Mouse (Mus musculus): Measurements from ENCODE around the gene Ccdc126. TPM values are rescaled to one million over a fixed set of nuclear protein-coding genes. Genes with fewer than 3 reads are reported as not detected.

Ccdc126 gene
- polyA plus RNA-seq, 1 experiment from 2014 or later, result 19.1 TPM

DNA sequence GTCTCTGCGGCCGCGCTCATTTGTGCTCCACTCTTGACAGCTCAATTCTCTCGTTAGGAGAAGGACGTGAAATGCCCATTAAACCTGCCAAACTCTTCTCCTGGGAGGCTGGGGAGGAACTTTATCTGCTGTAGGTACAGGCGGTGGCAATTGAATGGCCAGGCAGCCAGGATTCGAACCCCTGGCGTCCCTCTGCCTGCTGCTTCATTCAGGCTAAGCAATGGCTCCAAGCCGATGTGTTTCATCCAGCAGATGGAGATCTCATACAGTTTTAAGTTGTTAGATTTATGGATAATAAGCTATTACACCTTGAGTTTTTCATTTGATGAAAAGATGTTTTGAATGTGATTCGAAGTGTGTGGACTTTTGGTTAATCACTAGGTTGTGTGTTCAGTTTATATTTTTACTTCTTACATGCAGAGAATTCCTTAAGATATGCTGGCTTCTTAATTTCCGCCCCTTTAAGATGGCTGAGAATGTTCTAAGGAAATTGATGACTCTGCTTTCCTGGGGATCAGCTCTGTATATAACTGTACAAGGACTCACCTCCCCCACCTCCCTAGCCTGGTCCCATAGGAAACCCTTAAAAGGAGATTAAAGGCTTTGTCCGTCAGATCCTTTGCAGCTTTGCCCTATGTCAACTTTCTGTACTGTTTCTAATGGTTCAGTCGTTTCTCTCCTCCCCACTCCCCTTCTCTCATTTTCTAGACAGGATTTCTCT, 681 bp downstream of the Ccdc126 start:
- in situ Hi-C loops (cut with MboI; ENCODE audit: low pct_unique_long_range_greater_than_20kb), result loop anchor here (5.0 kb wide), 1 partner anchor 52 kb away; no protein-coding TSS in a partner anchor
- DNase-seq (ENCODE audit: low read depth, low spot score) (no peak), ATAC-seq (no peak)
- TF ChIP-seq CTCF (IDR thresholded peaks at IDR 0.05), result no peak
- no peaks in the 10 kb centered on the region for H3K27me3 ChIP-seq
- POLR2A ChIA-PET, result no interaction called here
- CTCF ChIA-PET, result interaction anchor here (0.8 to 2.5 kb wide), 9 partner anchors 10 to 77 kb away, joined by 3 to 11 read pairs (median 4); no protein-coding TSS in a partner anchor

DNA sequence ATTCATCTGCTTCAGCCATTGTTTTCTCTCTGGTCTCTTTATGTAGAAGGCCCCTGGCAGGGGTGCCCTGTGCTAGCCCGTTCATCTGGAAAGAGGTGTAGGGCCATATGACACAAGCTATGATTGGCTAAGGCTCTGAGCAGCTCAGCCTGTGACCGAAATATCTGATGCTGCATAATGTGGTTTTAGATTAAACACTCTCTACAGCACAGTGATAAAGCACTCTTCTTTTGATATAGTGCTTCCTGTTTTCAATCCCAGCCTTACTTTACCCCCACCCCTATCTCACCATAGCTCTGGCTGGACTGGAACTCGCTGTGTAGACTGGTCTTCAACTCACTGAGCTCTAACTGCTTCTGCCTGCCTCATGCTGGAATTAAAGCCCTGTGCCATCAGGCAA, 2.3 kb downstream of the Ccdc126 start:
- TF ChIP-seq CTCF (IDR thresholded peaks at IDR 0.05), result no peak
- ChIA-PET POLR2A (interaction anchor here (0.6 kb wide), 1 partner anchor 180 kb away, joined by 3 read pairs; no protein-coding TSS in a partner anchor), CTCF (interaction anchor here (1.2 to 2.5 kb wide), 3 partner anchors 31 to 54 kb away, joined by 3 to 9 read pairs (median 4); no protein-coding TSS in a partner anchor)
- DNase-seq (ENCODE audit: low read depth, low spot score) (no peak), ATAC-seq (no peak)
- in situ Hi-C loops (cut with MboI; ENCODE audit: low pct_unique_long_range_greater_than_20kb), result loop anchor here (5.0 kb wide), 1 partner anchor 54 kb away; no protein-coding TSS in a partner anchor
- no peaks in the 10 kb centered on the region for H3K27me3 ChIP-seq

DNA sequence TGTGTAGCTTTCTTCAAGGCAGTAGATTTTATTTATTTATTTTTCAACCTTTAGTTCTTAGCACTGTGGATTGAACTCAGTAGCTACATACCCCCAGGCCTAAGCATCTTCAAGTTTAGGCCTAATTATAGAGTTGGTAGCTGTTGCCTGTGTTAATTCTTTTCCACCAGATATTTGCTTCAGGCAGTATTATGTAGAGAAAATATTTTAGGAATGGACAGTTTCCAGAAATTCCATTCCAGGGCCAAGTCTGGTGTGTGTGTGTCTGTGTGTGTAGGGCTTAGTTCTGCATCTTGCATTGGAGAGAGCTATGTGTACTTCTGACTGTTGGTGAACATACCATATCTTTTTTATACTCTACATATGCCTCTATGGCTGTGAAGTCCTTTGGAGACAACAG, 3.0 kb downstream of the Ccdc126 start:
- no peak for DNase-seq (ENCODE audit: low read depth, low spot score)
- TF ChIP-seq CTCF (IDR thresholded peaks at IDR 0.05), result no peak
- CTCF ChIA-PET, result no interaction called here

GRCm38 (mm10) chr6:49322986-49323385, 3.9 kb downstream of the Ccdc126 start:
- in situ Hi-C loops (cut with MboI; ENCODE audit: low pct_unique_long_range_greater_than_20kb), result loop anchor here (5.0 kb wide), 1 partner anchor 56 kb away; no protein-coding TSS in a partner anchor
- DNase-seq (ENCODE audit: low read depth, low spot score) (no peak), ATAC-seq (no peak)
- ChIA-PET CTCF (interaction anchor here (1.7 kb wide), 1 partner anchor 9 kb away, joined by 3 read pairs; no protein-coding TSS in a partner anchor), POLR2A (interaction anchor here (1.4 kb wide), 1 partner anchor 44 kb away, joined by 4 read pairs; the partner anchor contains the start of gene Fam221a)
- H3K27me3 ChIP-seq, result no peaks in the 10 kb centered on the region
- TF ChIP-seq CTCF (IDR thresholded peaks at IDR 0.05), result no peak

More for the DNA sequence above, 3.0 kb downstream of the Ccdc126 start:
- in situ Hi-C loops (cut with MboI; ENCODE audit: low pct_unique_long_range_greater_than_20kb), result loop anchor here (5.0 kb wide), 1 partner anchor 55 kb away; no protein-coding TSS in a partner anchor
- no peaks in the 10 kb centered on the region for H3K27me3 ChIP-seq
- ATAC-seq, result no peak
- POLR2A ChIA-PET, result no interaction called here

DNA sequence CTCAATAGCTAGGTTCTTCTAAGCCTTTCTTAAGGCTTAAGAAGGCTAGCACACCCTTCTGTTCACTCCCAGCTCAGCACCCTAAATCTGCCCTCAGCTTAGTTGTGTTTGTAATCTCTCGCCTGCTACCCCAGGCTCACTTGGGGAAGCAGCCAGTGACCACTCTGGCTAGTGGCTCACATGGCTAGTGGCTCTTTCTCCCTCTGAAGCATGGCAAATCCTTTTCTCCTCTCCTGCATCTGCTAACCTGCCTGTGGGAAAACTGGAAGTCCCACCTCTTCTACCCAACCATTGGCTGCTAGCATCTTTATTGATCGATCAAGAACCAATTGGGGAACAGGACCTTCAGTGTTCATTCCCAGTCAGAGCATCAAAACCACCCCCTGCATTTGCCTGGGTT, 5.5 kb downstream of the Ccdc126 start:
- in situ Hi-C loops (cut with MboI; ENCODE audit: low pct_unique_long_range_greater_than_20kb), result loop anchor here (5.0 kb wide), 1 partner anchor 57 kb away; no protein-coding TSS in a partner anchor
- DNase-seq (ENCODE audit: low read depth, low spot score), result no peak
- ChIA-PET POLR2A (no interaction called here), CTCF (interaction anchor here (0.8 kb wide), 1 partner anchor 40 kb away, joined by 3 read pairs; no protein-coding TSS in a partner anchor)
- TF ChIP-seq CTCF (IDR thresholded peaks at IDR 0.05), result no peak
- ATAC-seq, result no peak
- H3K27me3 ChIP-seq, result no peaks in the 10 kb centered on the region

- POLR2A ChIA-PET, result no interaction called here
- in situ Hi-C loops (cut with MboI; ENCODE audit: low pct_unique_long_range_greater_than_20kb), result no loop called here
- CTCF ChIA-PET, result no interaction called here
- DNase-seq (ENCODE audit: low read depth, low spot score) (no peak), ATAC-seq (no peak)
- H3K27me3 ChIP-seq, result no peaks in the 10 kb centered on the region
- TF ChIP-seq CTCF (IDR thresholded peaks at IDR 0.05), result no peak
Observed at GRCm38 (mm10) chr6:49325294-49325693, 6.2 kb downstream of the Ccdc126 start.

GRCm38 (mm10) chr6:49326846-49327245, 7.8 kb downstream of the Ccdc126 start:
- ATAC-seq (no peak), DNase-seq (ENCODE audit: low read depth, low spot score) (no peak)
- ChIA-PET CTCF (no interaction called here), POLR2A (no interaction called here)
- in situ Hi-C loops (cut with MboI; ENCODE audit: low pct_unique_long_range_greater_than_20kb), result no loop called here
- no peak for TF ChIP-seq CTCF (IDR thresholded peaks at IDR 0.05)
- H3K27me3 ChIP-seq, result no peaks in the 10 kb centered on the region

DNA sequence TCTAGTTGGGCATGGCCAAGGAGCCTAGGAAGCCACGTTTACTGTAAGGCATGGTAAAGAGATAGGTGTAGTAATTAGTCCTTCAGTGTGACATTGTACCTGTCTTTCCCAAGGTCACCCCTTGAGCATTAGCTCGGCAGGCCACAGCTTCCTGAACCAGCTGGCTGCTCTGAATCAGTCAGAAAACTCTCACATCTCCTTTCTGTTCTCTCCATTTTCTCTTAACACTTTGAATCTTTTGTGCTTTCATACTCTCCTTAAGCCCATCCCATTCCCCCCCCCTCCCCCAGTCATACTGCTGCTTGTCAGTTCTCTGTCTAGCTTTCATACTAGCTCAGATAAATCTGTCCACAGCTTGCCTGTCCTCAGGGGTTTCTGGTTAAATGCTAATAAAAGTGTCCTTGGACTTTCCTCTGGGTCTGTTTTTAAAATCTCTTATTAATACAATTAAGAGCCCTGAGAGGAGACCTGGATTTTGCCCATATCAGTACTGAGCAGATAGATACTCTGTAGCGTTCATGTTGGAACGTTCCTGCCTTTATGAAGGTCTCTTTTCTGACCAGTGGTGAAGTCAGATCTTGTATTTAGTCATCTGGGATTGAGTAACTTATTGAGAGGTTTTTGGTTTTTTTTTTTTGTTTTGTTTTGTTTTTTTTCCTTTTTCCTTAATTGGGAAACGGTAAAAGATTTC, 12.4 kb downstream of the Ccdc126 start:
- CTCF ChIA-PET, result no interaction called here
- POLR2A ChIA-PET, result interaction anchor here (0.9 kb wide), 1 partner anchor 493 kb away, joined by 3 read pairs; no protein-coding TSS in a partner anchor
- DNase-seq (ENCODE audit: low read depth, low spot score) (no peak), ATAC-seq (no peak)
- in situ Hi-C loops (cut with MboI; ENCODE audit: low pct_unique_long_range_greater_than_20kb), result no loop called here
- no peaks in the 10 kb centered on the region for H3K27me3 ChIP-seq
- TF ChIP-seq CTCF (IDR thresholded peaks at IDR 0.05), result no peak

DNA sequence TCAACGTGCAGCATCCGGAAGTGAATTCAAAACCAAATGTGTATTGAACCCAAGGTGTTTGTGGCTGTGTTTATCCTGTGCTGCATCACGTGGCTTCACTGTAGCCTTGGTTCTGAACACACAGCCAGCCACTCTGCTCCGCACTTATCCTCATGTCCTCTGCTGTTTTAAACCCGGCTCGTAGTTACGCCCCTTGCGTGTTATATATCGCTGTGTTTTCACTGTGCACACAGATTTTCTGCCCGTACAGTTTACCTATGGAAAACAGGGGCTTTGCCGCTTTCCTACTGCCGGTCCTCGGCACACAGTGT, 12.9 kb downstream of the Ccdc126 start:
- TF ChIP-seq CTCF (IDR thresholded peaks at IDR 0.05), result no peak
- ATAC-seq (no peak), DNase-seq (ENCODE audit: low read depth, low spot score) (no peak)
- CTCF ChIA-PET, result interaction anchor here (0.8 kb wide), 1 partner anchor 9 kb away, joined by 3 read pairs; no protein-coding TSS in a partner anchor
- in situ Hi-C loops (cut with MboI; ENCODE audit: low pct_unique_long_range_greater_than_20kb), result no loop called here
- POLR2A ChIA-PET, result interaction anchor here (0.9 kb wide), 1 partner anchor 494 kb away, joined by 3 read pairs; no protein-coding TSS in a partner anchor
- no peaks in the 10 kb centered on the region for H3K27me3 ChIP-seq

GRCm38 (mm10) chr6:49338566-49338965, 19.5 kb downstream of the Ccdc126 start:
- ChIA-PET POLR2A (no interaction called here), CTCF (no interaction called here)
- H3K27me3 ChIP-seq, result no peaks in the 10 kb centered on the region
- DNase-seq (ENCODE audit: low read depth, low spot score) (no peak), ATAC-seq (no peak)
- no peak for TF ChIP-seq CTCF (IDR thresholded peaks at IDR 0.05)
- in situ Hi-C loops (cut with MboI; ENCODE audit: low pct_unique_long_range_greater_than_20kb), result no loop called here

DNA sequence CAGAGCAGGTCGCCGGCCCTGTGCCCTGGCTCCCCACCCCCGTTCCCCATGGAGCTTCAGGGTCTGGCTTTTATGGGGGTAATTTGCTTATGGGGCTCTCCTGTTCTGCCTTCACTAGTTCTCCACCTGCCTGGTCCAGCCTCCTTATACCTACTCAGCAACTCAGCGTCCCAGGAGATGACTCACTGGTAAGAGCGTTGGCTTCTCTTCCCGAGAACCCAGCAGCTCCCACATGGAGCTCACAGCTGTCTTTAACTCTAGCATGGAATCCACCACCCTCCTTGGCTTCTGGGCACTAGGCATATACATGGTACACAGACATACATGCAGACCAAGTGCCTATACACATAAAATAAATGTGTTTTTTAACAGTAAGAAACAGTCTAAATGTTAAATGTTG, 20.1 kb downstream of the Ccdc126 start:
- ATAC-seq, result no peak
- ChIA-PET POLR2A (no interaction called here), CTCF (no interaction called here)
- no peak for DNase-seq (ENCODE audit: low read depth, low spot score)
- no peak for TF ChIP-seq CTCF (IDR thresholded peaks at IDR 0.05)
- in situ Hi-C loops (cut with MboI; ENCODE audit: low pct_unique_long_range_greater_than_20kb), result no loop called here
- H3K27me3 ChIP-seq, result no peaks in the 10 kb centered on the region

Measured in Patski (cell line).